Mouse (Mus musculus): ENCODE measurements around the gene Plcd3.

DNA sequence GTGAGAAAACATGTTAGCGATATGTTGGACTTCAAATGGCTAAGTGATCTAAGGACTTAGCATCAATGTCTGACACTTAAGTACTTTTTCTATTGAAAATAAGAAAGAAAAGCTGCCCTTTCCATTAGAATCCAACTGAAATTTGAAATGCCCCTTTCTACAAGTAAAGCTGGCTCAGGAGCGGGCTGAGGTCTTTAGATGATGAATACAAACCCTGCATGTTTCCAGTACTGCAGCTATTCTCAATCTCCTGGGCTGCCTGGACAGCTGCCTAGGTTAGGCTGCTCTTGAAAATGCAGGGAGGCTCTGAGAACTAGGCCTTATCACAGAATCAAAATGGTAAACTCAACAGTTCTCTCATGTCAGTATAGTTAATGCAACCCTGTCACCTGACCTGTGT is 17.4 kb upstream of the Plcd3 start:
- TF ChIP-seq TAL1 (IDR thresholded peaks at IDR 0.05; ENCODE audit: low read length), result no peak
- no peak for TF ChIP-seq GATA1 (IDR thresholded peaks at IDR 0.05; ENCODE audit: low read length)
